Mouse (Mus musculus) embryonic facial prominence, embryonic 15.5 days (tissue): ENCODE data around the gene Rps6kb1. TPM values are rescaled to one million over a fixed set of nuclear protein-coding genes. Genes with fewer than 3 reads are reported as not detected.

ENCODE experiments used
- ATAC-seq: fragments of 200-750 bp; cut with Nextera tagmentation; 2 replicates; pipeline ENCODE4 v1.8.0; 2017; ENCODE audit warnings: low read depth, moderate TSS enrichment; ENCODE audit not compliant: insufficient number of reproducible peaks, low FRiP score, low TSS enrichment
- H3K27ac ChIP-seq: fragments of 300-500 bp; sonication (generic); replicated peaks from 2 replicates; pipeline ENCODE4 v1.5.1; 2015; ENCODE audit warnings: mild to moderate bottlenecking, inconsistent platforms
- H3K27me3 ChIP-seq: fragments of 300-500 bp; sonication (generic); 2 replicates; pipeline ENCODE4 v1.6.1; 2015; ENCODE audit warnings: inconsistent platforms
- H3K36me3 ChIP-seq: fragments of 300-500 bp; sonication (generic); 2 replicates; pipeline ENCODE4 v1.6.1; 2015; ENCODE audit warnings: mild to moderate bottlenecking, inconsistent platforms
- H3K4me1 ChIP-seq: fragments of 300-500 bp; sonication (generic); 2 replicates; pipeline ENCODE4 v1.6.1; 2015; ENCODE audit warnings: inconsistent platforms
- H3K4me2 ChIP-seq: fragments of 300-500 bp; sonication (generic); replicated peaks from 2 replicates; pipeline ENCODE4 v1.6.1; 2015; ENCODE audit warnings: mild to moderate bottlenecking, inconsistent platforms
- H3K4me3 ChIP-seq: fragments of 300-500 bp; sonication (generic); replicated peaks from 2 replicates; pipeline ENCODE4 v1.5.1; 2015; ENCODE audit warnings: mild to moderate bottlenecking, inconsistent platforms
- H3K9ac ChIP-seq: fragments of 300-500 bp; sonication (generic); 2 replicates; pipeline ENCODE4 v1.6.1; 2015; ENCODE audit warnings: inconsistent platforms
- H3K9me3 ChIP-seq: fragments of 300-500 bp; sonication (generic); replicated peaks from 2 replicates; pipeline ENCODE4 v1.6.1; 2016; ENCODE audit warnings: inconsistent platforms
- WGBS: fragments of 180-500 bp; shearing (Covaris S2); methylation state at CpG from one replicate; pipeline ENCODE4 v1.1.7; 2015; 5-methylcytosine and 5-hydroxymethylcytosine counted together
- polyA plus RNA-seq: library from polyadenylated mRNA; unstranded; fragments of >200 nt; fragmentation: Nextera tagmentation; extraction: Ambion mirVana; gene quantifications from 2 replicates; pipeline ENCODE4 v1.2.1, GENCODE M21; 2015

Gene Rps6kb1
- polyA plus RNA-seq, 1 experiment from 2014 or later: 70.6 TPM

DNA sequence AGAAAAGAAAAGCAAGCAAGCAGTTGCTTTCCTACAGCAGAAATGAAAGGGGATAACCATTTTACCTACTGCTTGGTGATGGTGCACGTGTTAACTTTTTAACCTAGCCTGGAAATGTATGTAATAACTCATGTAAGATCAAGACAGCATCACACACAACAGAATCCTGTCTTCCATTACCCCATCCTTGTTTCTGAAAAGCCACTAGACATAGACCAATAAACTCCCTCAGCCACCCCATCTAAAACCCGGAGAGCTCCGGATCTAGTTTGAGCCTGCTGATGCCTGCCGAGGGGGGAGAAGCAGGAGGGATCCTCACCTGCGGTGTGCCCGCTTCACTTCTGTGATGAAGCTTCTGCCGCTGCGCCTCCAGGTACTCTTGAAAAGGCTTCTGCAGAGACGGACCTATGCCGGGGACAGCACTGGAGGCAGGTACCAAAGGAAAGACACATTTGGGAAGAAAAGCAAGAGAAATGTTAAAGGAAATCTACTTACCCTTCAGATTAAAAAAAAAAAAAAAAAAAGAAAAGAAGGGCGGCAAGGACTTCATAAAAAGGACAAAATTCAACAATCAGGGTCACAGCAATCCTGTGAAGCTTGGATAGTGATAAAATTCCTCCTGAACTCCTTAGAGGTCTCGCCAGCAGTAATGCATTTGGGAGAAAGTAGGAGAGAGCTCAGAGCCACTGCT lies 41.7 kb upstream of the Rps6kb1 start:
- H3K27me3 ChIP-seq: no peaks in the 10 kb centered on the region
- peak overlapping the region; percentile 37 for H3K4me3 ChIP-seq
- no peak for ATAC-seq
- H3K4me2 ChIP-seq: peak overlapping the region; percentile 47
- peaks cover 17% of the 10 kb centered on the region for H3K4me1 ChIP-seq
- WGBS: 19% methylated on average over 12 of the region's 12 CpGs
- H3K36me3 ChIP-seq: no peaks in the 10 kb centered on the region
- H3K27ac ChIP-seq: peak overlapping the region; percentile 77
- no peaks in the 10 kb centered on the region for H3K9me3 ChIP-seq
- no peak overlapping the region for H3K9ac ChIP-seq

DNA sequence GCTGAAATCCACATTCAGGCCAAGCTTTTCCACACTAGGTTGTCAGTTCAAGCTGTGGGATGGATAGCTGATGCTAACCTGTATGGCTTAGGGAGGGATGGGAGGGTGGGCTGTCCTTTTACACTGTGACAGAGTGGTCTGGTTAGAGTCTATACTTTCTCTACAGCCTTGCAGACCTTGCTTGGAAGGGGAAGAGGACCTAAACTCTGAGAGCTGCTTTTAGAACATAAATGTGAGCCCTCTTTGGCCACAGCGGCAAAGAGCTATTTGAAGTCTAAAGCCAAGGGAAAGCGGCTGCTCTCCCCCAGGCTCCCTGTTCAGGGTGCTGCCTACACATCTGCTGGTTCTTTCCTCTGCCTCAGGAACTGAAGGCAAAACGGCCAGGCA lies 41.0 kb upstream of the Rps6kb1 start:
- no peak for ATAC-seq
- Histone ChIP-seq H3K4me3 (peak overlapping the region; percentile 37), H3K27ac (peak overlapping the region; percentile 44; the same call in 1 of the 2 replicates), H3K9ac (no peak overlapping the region), H3K4me1 (peaks cover 17% of the 10 kb centered on the region), H3K4me2 (peak overlapping the region; percentile 21; the same call in 1 of the 2 replicates), H3K36me3 (no peaks in the 10 kb centered on the region), H3K27me3 (no peaks in the 10 kb centered on the region), H3K9me3 (no peaks in the 10 kb centered on the region)
- 39% methylated on average over 3 of the region's 3 CpGs for WGBS

DNA sequence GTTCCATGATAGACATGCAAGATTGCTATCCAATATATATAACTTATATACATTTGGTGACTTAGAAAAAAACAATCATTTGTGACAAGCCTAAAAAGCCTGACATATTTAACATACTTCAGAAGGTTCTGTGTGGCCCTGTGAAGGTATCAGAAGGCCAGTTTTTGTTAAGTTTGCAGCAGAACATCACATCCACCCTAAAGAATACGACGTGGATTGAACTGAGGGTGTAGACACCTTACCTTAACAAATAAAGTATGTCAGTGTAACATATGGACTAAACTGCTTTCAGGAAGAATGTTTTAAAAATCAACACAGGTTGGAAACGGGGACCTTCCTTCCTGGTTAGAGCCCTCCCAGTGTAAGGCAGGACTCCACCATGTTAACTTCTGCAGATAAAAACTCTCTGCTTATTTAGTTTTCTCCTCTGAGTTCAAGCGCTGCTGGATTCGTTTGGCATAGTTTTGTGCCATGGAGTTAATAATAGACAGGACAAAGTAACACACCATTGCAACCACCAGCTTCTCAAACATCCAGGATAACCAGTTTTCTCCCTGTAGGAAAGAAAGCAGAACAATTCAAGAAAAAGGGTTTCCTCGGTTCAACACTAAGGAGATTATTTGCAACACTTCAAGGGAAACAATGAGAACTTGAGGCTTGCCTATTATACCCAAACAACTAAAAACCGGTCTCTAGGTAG lies 40.4 kb upstream of the Rps6kb1 start:
- 69% methylated on average over 7 of the region's 7 CpGs for whole genome bisulfite sequencing
- H3K9me3 ChIP-seq: no peaks in the 10 kb centered on the region
- H3K27ac ChIP-seq: peak overlapping the region; percentile 44
- H3K4me2 ChIP-seq: peak overlapping the region; percentile 21; the same call in 1 of the 2 replicates
- H3K4me1 ChIP-seq: peaks cover 17% of the 10 kb centered on the region
- no peak for ATAC-seq
- no peak overlapping the region for H3K9ac ChIP-seq
- no peaks in the 10 kb centered on the region for H3K27me3 ChIP-seq
- H3K4me3 ChIP-seq: peak overlapping the region; percentile 37; the same call in 1 of the 2 replicates
- no peaks in the 10 kb centered on the region for H3K36me3 ChIP-seq

DNA sequence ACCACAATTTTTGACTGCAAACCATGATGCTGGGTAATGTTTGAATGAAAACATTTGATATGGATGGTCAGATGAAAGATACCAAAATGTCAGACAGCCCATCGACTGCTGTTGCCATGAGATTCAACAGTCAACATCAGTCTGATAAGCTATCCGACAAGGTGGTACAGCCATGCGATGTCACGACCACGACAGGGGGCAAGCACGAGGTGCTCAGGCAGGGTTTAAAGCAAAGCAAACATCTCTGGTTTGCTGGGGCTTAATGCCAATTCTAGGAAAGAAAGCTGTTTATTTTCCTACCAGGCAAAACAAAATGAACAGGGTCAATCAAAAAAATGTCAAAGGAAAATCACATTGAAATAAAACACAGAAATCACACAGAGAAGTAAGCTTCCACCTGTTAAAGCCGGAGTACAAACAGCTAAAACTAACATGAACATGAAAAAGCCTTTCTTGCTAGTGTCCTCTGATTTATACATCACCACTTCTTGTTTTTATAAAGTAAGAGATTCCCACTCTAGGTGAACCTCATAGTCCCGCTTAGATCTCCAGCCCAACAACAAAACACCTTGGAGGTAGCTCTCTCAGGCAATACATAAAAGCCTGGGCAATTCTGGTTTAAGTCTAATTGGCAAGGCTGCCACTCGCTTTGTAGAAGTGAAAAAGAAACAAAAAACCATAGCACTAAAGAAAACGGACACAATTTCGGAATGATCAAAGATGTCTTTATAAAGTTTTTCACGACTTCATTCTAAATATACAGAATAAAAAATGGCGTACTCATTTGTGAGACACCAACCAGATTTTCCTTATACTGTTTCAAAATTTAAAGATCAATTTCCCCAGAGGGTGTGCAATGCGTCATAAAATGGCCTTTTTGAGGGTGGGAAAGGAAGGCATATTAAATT lies 39.6 kb upstream of the Rps6kb1 start:
- no peaks in the 10 kb centered on the region for H3K9me3 ChIP-seq
- ATAC-seq: no peak
- H3K4me2 ChIP-seq: no peak overlapping the region
- no peaks in the 10 kb centered on the region for H3K36me3 ChIP-seq
- H3K27me3 ChIP-seq: no peaks in the 10 kb centered on the region
- no peak overlapping the region for H3K27ac ChIP-seq
- H3K9ac ChIP-seq: no peak overlapping the region
- no peak overlapping the region for H3K4me3 ChIP-seq
- peaks cover 23% of the 10 kb centered on the region for H3K4me1 ChIP-seq
- 86% methylated on average over 14 of the region's 14 CpGs for WGBS

- Histone ChIP-seq H3K27ac (no peak overlapping the region), H3K36me3 (no peaks in the 10 kb centered on the region), H3K9me3 (no peaks in the 10 kb centered on the region), H3K27me3 (no peaks in the 10 kb centered on the region), H3K4me2 (no peak overlapping the region), H3K4me1 (peaks cover 31% of the 10 kb centered on the region), H3K9ac (no peak overlapping the region), H3K4me3 (no peak overlapping the region)
- no peak for ATAC-seq
- WGBS: 88% methylated on average over 3 of the region's 3 CpGs
Measured at GRCm38 (mm10) chr11:86583313-86583825, 38.8 kb upstream of the Rps6kb1 start.

- 84% methylated on average over 7 of the region's 7 CpGs for WGBS
- Histone ChIP-seq H3K4me2 (no peak overlapping the region), H3K4me1 (peaks cover 28% of the 10 kb centered on the region)
Measured at GRCm38 (mm10) chr11:86582543-86583260, 38.1 kb upstream of the Rps6kb1 start.

DNA sequence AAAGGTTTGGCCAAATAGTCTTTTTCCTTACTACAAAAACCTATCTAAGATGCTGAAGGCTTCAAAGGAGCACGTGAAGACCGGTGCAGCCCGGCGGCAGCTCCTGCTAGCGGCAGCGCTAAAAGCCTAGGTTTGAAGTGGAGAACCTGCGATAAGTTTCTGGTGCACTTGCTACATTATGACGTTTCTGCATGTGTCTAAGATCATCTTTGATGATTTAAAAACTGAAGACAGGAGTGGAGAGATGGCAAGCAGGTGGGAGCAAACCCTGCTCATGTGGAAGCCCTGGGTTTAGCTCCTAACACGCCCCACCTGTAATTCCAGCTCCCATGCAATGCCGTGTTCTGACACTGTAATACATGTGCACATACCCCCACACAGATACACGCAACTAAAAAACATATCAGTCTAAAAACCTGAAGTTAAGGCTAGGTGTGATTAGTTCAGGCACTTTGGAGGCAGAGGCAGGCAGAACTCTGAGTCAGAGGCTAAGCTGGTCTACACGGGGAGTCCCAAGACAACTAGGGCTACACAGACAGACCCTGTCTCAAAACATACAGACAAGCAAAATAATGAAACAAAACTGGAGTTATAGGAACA lies 37.4 kb upstream of the Rps6kb1 start:
- Histone ChIP-seq H3K27me3 (no peaks in the 10 kb centered on the region), H3K9ac (no peak overlapping the region), H3K9me3 (no peaks in the 10 kb centered on the region), H3K27ac (no peak overlapping the region), H3K4me3 (no peak overlapping the region), H3K36me3 (no peaks in the 10 kb centered on the region), H3K4me1 (peaks cover 27% of the 10 kb centered on the region), H3K4me2 (no peak overlapping the region)
- 87% methylated on average over 12 of the region's 12 CpGs for WGBS
- ATAC-seq: no peak

More at GRCm38 (mm10) chr11:86582543-86583260, 38.1 kb upstream of the Rps6kb1 start:
- no peaks in the 10 kb centered on the region for H3K27me3 ChIP-seq
- no peaks in the 10 kb centered on the region for H3K9me3 ChIP-seq
- H3K27ac ChIP-seq: no peak overlapping the region
- H3K36me3 ChIP-seq: no peaks in the 10 kb centered on the region
- no peak overlapping the region for H3K9ac ChIP-seq
- no peak for ATAC-seq
- no peak overlapping the region for H3K4me3 ChIP-seq

DNA sequence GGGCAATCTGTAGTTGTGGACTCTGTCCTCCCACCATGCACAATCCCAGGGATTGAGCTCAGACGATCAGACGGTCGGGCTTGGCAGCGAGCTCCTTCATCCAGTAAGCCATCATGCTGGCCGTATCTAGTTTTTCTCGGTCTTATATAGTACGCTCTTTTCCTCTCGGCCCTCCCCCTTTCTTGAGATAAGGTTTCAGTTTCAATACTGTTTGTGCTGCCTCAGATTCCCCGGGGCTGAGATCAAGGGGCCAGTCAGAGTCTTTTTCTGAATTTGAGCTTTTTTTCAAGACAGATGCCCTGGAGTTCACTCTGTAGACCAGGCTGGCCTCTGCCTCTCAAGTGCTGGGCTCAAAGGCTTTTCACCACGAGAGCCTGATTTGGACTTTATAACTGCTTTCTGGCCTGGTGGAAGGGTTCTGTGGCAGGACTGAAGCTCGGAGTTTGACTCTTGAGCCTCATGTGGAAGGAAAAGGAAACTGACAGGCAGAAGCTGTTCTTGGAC lies 36.7 kb upstream of the Rps6kb1 start:
- no peaks in the 10 kb centered on the region for H3K36me3 ChIP-seq
- no peak overlapping the region for H3K4me2 ChIP-seq
- no peaks in the 10 kb centered on the region for H3K27me3 ChIP-seq
- H3K9me3 ChIP-seq: no peaks in the 10 kb centered on the region
- WGBS: 22% methylated on average over 11 of the region's 11 CpGs
- no peak overlapping the region for H3K4me3 ChIP-seq
- ATAC-seq: no peak
- no peak overlapping the region for H3K9ac ChIP-seq
- peak overlapping the region; percentile 35; the same call in 1 of the 2 replicates for H3K27ac ChIP-seq
- H3K4me1 ChIP-seq: peaks cover 26% of the 10 kb centered on the region

GRCm38 (mm10) chr11:86580319-86581113 lies 35.9 kb upstream of the Rps6kb1 start:
- Histone ChIP-seq H3K4me3 (no peak overlapping the region), H3K36me3 (no peaks in the 10 kb centered on the region), H3K4me2 (no peak overlapping the region), H3K27me3 (no peaks in the 10 kb centered on the region), H3K9ac (no peak overlapping the region), H3K27ac (peak overlapping the region; percentile 18; the same call in 1 of the 2 replicates), H3K9me3 (no peaks in the 10 kb centered on the region), H3K4me1 (peaks cover 26% of the 10 kb centered on the region)
- 73% methylated on average over 9 of the region's 9 CpGs for WGBS
- no peak for ATAC-seq
